Mouse (Mus musculus) thymus, postnatal 14 days (tissue): ENCODE measurements around the gene Sox10.
A peak's percentile ranks its signal among the peaks of the same experiment; 100 is the strongest.

Experiments
- DNase-seq: peaks from one replicate; pipeline ENCODE4 v3.0.0; 2021

Gene Sox10

DNA sequence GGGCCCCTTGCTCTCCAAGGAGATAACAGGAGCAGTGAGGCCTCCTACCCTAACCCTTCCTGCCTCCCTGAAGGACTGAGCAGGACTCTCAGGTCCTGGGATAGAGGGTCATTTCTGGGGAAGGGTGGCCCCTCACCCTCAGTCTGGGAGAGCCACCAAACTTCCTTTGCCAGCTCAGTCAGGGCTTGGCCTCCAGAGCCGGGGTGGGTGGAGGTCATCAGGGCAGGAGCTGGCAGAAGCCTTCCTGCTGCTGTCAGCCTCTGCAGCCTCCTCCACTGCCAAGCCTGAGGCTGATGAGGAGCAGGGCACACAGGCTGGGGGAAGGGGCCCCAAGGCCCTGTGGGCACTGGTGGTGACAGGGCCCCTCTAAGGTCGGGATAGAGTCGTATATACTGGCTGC lies 9.5 kb downstream of the Sox10 start:
- DNase-seq = no peak

DNA sequence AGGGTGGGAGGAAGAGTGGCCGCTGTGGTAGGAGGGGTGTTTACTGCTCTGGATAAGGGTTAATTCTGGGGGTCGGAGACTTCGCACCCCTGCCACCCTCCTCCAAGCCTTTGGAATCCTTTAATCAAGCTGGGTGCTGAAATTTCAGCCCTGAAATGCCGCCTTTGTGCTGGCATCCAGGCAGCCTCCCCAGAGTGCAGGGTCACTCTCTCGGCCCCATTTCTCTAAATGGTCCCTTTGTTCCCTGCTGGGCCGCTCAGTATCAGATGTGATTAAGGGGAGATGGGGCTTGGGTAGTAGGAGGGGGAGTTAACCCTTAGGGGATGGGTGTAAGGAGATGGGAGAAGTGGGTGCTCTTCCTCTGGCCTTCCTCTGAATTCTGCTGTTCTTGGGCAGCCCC lies 12.3 kb downstream of the Sox10 start:
- no peak for DNase-seq

DNA sequence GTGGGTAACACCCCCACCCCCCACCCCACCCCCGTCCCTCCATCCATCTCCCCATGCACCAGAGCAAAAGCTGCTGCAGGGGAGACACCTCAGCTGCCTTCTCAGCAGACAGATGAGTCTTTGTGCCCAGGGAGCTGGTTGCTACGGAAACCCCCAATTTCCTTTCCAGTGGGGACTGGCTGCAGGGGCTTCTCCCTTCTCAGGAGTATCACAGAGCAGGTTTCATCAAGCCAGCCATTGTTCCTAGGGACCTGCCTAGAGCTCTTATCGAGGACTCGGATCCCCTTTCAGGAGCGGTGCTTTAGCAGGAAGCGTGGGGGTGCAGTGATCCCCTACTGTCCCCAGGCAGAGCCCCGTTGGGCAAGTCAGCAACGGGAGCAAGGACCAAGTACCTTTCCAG lies 13.2 kb downstream of the Sox10 start:
- DNase-seq = no peak

DNA sequence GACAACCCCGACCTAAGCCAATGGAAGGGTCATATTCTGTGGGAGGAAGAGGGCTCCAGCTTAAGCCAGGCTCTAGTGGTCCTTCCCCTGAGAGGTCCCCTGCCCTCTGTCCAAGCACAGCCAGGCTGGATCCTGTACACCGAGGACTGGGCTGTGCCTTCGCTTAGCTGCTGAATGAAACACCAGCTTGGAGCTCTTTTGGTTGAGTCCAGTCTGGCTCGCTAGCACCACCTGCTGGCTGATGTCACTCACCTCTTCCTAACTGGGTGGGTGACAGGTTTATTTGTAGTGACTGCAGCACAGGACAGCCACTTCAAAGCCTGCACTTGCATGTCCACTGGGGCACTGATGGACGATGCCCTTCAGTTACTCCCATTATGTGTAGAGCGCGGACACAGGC lies 16.5 kb downstream of the Sox10 start:
- DNase-seq = peak; percentile 78

DNA sequence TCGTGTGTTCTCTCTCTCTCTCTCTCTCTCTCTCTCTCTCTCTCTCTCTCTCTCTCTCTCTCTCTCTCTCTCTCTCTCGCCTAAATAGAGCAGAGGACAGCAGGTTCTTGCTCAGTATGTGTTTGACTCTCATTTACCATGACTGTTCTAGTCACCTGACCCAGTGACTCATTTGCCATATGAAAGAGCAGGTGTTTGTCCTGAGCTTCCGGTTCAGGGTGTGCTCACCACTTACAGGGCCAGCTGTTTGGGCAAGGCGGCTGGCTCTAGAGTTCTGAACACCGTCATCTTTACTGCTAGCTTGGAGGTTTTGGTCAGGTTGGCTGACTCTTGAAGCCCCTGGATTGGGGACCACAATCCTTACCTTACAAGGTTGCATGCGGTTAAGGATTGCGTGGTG lies 19.5 kb downstream of the Sox10 start:
- no peak for DNase-seq

DNA sequence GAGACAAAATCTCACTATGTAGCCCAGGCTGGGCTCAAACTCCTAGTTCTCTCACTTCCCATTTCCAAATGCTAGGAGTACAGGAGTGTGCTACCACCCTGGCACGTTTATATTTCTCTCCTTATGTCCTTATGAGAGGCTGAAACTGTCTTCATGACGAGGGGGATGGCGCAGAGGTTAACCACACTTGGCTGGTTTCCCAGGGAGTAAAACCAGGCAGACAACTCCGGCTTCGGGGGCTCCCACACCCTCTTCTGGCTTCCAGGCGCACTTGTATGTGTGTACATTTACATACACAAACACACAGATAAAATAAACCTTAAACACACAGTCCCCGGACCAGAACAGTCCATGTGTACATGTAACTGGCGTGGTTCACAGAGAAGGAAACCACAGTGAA lies 21.0 kb downstream of the Sox10 start:
- no peak for DNase-seq

DNA sequence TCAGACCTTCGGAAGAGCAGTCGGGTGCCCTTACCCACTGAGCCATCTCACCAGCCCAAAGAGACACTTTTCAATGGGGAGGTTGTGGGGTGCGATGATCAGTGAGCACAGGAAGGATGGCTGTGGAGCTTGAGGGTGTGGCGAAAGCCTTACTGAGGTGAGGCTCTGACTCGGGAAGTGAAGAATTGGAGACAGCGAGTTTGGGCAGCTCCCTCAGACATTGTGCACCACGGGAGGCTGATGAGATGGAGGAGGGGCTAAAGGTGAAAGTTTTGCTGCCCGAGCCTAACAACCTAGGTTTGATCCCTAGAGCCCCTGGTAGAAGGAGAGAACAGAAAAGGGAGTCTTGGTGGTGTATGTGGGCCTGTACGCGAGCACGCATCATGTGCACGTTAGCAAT lies 21.7 kb downstream of the Sox10 start:
- DNase-seq = no peak

DNA sequence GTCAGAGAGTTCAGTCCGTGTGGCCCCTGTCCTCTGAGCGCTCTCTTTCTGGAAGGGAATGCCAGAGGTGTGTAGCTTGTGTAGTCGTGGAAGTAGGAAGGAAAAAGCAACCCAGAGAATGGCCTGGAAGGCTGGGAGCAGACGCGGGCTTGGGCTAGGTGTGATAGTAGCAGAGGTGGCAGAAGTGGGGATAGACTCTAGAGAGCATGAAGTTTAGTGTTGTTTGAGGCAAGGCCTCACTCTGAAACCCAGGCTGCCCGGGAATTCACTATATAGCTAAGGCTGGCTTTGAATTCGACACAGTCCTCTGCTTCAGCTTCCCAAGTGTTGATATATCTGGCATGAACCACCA lies 23.5 kb downstream of the Sox10 start:
- no peak for DNase-seq

DNA sequence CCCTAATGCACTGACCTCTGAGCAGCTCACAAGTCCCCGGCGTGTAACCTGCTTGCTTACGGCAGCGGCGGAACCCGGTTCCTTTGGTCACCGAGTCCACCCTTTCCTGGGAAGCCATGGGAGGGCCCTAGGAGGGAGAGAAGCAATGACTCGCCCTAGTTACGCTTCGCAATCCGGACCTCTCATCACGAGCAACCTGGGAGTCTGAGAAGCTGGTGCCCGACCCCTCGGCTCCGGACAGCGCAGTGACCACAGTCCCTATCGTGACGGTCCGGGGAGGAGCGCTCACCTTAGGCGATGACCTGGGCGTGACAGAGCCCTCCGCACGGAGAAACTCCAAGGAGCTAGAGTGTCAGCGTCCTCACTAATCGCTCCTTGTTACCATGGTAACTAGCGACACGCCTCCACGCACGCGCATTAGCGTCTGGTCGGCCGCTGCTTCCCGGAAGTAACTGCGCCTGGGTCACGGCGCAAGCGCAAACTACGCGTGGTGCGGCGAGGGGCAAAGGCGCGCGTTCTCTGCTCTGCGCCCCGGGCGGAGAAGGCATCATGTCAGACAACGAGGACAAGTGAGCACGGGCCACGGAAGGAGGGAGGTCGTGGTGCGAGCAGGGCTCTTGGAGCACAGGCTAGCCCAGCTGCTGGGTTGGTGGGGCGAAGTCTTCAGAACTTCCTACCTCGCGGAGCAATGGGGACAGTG lies 24.0 kb downstream of the Sox10 start, which contains the start of the genes Polr2f and 1700088E04Rik:
Gene Polr2f, plus strand, starts transcription at position 144 of the 700 bp plus-strand sequence.
Gene 1700088E04Rik, minus strand, starts transcription at position 388 of the 700 bp plus-strand sequence.
- peak; percentile 96 for DNase-seq

DNA sequence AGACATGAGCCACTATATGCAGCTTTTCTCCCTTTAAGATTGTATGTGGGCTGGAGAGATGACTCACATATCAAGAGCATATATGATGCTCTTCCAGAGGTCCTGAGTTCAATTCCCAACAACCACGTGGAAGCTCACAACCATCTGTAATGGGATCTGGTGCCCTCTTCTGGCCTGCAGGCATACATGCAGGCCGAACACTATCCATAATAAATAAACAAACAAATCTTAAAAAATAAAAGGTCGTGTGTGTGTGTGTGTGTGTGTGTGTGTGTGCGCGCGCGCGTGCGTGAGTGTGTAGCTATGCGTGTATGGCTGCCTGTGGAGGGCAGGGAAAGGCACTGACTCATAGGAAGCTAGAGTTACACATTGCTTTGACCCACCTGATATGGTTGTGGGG lies 25.4 kb downstream of the Sox10 start:
- no peak for DNase-seq

DNA sequence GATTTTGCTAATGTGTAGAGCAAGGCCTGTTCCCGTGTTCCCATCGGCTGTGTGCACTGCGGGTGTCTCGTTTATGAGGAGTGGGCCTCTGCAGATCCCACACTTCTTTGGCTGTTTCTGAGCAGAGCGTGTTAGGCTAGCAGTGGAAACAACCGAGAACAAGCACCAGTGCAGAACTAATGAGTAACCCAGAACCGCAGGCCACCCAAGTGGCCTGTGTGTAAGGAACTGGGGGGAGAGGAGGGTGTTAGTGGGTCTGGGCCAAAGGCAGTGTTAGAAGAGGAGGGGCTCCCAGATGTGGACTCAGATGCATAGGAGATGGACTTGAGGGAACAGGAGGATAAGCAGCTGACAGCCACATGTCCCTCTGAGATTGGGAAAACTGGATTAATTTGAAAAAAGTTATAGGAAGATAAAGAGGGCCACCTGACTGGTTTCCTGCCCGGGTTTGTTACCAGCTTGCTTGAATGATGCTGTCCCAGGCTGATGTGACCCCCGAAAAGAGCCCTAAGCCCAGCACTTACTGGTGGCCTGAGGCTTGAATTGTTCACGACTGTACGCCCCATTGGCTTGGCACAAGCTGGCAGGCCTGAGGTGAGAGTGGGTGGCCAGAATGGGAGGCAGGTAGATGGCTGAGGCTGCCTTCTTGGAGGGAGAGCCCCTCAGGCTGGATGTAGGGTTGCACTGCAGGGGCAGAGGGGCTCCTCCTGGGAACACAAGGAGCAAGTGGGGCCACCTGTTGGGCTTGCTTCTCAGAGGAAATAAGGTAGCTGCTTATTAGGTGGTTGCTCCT lies 29.1 kb downstream of the Sox10 start:
- no peak for DNase-seq

DNA sequence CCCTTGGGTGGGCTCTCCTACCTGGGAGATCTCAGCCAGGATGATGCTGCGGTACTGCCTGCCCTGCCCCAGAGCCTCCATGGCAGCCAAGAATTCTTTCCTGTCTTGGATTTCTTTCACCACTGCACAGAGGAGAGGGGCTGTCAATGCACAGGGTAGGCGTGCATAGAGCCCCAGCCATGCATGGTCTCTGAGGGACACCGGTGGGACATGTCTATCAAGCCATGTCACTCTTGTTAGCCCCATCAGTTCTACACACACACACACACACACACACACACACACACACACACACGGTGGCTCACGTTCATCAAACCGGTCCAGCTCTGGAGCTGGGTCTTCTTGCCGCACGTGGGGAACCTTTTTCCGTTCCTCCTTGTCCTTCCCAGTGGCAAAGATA lies 29.7 kb downstream of the Sox10 start:
- no peak for DNase-seq

DNA sequence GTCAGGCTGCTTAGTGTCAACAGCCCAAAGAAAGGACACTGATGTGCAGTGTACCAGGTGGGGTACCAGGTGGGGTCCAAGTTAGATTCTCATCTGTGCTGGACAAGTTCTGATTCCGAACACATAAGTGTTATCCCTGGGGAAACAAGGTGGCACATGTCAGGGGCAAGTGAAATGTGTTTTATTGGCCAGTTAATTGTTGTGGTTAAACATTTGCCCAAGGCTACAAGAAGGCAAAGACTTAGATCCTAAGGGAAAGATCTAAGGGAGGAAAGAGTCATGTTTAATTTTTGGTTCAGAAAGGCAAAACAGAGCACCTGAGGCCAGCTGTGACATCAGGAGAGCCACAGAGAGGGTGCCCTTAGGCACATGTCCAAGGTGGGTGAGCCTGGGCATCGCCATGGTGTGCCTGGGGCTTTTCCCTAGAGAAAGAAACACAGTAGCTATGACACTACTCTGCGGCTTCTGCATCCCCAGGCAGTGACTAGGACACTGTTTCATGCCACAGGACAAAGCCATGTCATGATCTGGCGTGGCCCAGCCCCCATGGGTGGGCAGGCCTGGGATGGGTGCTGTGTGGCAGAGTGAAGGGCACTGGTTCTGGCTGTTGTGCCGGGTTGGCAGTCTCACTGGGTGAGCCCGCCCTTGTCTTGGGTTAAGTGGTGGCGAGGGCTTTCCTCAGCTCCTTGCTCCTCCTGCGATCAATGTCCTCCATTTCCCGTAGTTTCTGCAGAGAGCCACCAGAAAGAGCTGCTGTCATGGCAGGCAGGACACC lies 30.4 kb downstream of the Sox10 start:
- DNase-seq = no peak

DNA sequence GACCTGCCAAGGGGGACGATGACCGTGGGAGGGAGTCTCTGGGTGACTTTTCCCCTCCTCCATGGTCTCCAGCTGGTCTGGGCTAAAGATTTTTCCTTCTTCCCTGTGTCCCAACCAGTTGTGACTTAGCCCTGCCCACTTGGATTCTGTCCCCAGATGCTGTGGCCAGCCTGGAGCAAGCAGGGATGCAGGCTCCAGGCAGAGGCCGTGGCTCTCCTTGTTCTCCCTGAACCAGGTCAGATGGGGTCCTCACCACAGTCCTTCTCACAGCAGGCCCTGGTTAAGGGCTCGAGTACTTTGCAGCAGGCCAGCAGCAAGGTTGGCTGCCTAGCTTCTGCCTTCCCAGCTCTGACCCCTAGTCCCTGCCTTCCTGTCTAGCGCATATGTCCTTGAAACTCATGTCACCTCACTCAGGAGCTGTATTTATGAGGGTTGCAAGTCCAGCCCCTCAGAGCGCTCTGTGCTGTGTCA lies 31.8 kb downstream of the Sox10 start:
- DNase-seq = no peak

DNA sequence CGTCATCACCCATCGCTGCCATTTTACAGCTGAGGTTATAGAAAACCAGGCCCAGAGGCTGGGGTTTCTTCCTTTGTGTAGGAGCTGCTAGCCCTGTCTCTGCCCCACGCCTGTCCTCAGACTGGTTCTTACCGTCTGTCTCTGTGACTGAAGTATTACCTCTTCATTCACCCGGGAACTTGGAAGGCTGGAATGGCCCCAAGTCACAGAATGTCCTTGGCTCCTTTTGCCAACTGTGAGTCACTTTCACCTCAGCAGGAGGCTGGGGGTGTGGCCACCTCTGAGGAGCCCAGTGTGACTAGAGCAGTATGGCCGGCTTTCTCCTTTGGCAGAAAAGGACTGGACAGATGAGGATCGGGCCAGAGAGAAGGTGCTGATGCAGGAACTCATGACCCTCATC lies 33.6 kb downstream of the Sox10 start:
- no peak for DNase-seq

DNA sequence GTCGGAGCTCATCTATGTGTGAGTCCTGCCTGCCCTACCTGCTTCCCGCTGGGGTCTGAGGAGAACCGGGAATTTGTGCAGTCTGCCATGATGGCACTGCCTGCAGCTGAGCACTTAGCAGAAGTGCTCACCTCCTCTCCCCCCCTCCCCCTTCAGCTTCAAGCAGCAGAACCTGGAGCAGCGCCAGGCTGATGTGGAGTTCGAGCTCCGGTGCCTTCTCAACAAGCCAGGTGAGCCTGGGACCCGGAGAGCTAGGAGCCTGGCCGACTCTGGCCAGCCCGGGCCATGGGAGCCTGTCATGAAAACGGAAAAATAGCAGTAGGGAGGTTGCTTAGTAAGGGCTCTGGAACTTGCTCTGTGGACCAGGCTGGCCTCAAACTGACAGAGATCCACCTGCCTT lies 34.3 kb downstream of the Sox10 start:
- DNase-seq = no peak

DNA sequence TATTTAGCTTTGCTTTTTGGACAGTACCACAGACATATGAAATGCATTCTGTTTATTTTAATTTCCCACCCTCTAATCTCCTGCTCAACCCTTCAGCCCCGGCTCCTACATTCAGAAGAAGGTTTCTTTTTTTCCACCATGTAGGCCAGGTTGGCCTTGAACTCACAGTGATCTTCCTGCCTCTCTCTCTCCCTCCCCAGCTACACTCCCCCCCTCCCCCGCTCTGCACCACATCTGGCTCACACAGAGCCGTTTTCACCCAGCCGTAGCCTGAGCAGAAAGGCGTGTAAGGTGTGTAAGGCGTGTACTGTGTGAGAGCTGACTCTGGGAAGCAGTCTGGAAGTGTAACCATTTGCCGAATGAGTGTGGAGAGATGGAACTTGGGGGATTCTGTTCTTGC lies 35.7 kb downstream of the Sox10 start:
- DNase-seq = no peak

DNA sequence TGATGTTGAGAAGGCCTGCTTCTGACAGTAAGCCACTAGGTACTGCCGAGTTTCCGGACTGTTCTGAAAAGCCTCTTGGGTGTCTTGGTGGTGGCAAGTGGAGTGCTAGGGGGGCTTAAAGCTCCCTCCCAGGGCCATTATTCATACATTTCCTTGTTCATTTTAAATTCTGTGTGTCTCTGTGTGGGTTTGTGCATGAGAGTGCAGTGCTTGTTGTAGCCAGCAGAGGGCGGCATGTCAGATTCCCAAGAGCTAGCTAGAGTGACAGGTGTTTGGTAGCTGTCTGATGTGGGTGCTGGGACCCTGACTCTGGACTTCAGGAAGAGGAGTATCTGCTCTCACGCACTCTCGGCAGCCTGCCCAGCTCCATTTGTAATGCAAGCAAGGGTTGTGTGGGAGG lies 36.8 kb downstream of the Sox10 start:
- no peak for DNase-seq

DNA sequence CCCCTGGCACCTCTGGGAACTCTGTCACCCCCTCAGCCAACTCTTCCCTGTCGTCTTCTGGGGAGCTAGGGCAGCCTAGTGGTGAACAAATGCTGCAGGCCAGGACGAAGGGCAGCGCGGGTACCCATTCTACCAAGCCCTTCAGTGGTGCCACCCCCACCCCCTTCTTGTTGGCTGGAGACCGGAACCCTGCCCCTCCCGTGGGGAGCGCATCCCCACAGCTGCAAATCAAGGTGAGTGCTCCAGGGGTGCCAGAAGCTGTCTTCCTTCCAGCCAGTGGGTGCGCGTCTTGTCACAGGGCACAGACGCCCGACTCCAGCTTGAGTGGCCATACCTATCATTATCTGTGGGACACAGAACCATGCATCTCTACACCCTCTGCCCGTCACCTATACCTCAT lies 37.9 kb downstream of the Sox10 start:
- DNase-seq = no peak

DNA sequence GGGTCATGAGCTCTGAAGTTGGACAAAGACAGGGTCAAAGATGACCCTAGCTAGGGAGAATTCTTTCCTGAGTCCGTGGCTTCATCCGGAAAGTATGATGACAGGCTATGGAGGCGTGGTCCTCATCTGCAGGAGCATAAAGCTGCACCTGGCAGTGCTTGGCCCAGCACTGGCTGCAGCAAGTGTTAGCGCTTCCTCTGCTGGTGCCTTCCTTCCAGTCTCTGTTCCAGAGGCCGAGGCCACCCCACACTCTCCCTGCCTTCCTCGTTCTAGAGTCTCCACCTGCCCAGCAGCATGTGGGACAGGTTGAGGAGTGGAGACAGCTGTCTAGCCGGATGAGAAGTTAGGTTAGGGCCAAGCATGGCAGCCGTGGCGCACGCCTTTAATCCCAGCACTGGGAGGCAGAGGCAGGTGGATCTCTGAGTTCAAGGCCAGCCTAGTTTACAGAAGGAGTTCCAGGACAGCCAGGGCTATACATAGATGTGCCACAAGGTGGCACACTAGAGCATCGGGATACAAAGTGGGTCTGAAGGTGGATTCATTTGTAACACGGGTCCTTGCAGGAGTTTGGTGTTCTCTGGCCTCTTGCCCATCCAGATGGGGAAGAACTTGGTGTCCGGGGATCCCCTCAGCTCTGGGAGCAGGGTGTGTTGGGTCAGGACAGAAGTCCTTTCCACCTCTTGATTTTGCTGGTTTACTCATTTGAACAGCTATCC lies 38.7 kb downstream of the Sox10 start:
- DNase-seq = peak; percentile 57

DNA sequence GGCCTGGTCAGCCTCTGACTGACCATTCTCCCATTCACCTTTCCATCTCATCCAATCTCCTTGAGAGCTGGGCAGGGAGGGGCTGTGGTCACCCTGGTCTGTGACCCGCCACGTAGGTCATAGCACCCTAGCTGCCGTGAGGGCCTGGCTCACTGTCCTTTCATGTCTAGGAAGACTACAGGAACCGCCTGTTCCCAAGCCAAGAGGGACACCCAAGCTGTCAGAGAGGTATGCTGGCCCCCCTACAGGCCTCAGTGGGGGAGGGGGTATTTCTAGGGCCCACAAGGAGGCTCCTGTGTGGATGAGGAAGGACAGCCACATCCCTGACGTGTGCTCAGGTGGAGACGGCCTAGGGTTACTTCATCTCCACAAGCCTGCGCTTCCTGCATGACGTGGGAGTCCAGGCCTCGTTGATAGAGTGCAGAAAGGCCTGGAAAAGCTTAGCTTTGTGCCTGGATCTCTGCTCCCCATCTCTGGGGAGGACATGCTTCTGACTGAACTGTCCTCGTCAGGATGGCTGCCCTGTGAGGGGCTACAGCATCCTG lies 40.6 kb downstream of the Sox10 start:
- DNase-seq = no peak

DNA sequence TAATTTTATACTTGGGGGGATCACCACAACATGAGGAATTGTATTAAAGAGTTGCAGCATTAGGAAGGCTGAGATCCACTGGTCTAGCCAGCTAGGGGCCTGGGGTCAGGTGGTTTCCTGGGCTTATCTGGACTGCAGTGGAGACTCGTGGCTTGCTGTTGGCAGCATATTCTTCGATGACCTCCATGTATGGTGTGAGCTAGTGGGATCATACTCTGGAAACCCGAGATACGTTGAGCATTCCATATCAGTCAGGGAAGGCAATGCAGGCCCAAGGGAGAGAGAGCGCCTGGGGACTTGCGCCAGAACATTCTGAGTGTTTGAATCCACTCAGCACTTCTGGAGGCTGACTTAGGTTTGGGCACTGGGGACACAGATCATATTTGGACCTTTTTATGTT lies 41.3 kb downstream of the Sox10 start:
- DNase-seq = no peak

DNA sequence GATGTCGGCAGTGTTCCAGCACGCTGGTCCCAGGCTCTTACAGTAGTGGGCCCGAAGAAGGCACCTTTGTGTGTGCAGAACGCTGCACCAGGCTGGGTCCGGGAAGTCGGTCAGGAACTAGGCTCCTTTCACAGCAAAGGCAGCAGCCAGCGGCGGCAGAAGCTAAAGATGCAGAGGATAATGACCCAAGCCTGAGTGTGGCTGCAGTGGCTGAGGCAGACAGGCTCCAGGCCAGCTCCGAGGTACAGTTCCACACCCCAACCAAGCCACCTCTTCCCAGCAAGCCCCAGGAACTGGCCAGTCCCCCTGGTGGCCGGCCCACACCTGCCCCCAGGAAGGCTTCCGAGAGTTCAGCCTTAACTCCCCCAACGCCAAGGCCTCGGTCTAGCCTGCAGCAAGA lies 42.5 kb downstream of the Sox10 start:
- no peak for DNase-seq
